Mouse (Mus musculus) cerebellum, adult 9-11 months (tissue): ENCODE results near the gene Auts2.

Source experiments
- DNase-seq: peaks from one replicate; pipeline ENCODE4 v3.0.0; 2022

The Auts2 gene

GRCm38 (mm10) chr5:131538311-131538915, 1004.7 kb downstream of the Auts2 start:
- DNase-seq, result peak; percentile 44

- DNase-seq, result peak; percentile 36
These were observed 1005.3 kb downstream of the Auts2 start for GRCm38 (mm10) chr5:131537831-131538310.

GRCm38 (mm10) chr5:131537155-131537830, 1005.9 kb downstream of the Auts2 start:
- peak; percentile 34 for DNase-seq

- DNase-seq, result no peak
These were observed 1007.4 kb downstream of the Auts2 start for GRCm38 (mm10) chr5:131535752-131536151.

GRCm38 (mm10) chr5:131533815-131534214, 1009.3 kb downstream of the Auts2 start:
- DNase-seq, result peak; percentile 53

- no peak for DNase-seq
These were observed 1011.2 kb downstream of the Auts2 start for GRCm38 (mm10) chr5:131531744-131532552.

GRCm38 (mm10) chr5:131530828-131531227, 1012.3 kb downstream of the Auts2 start:
- DNase-seq, result peak; percentile 47

- no peak for DNase-seq
These were observed 1016.5 kb downstream of the Auts2 start for GRCm38 (mm10) chr5:131526666-131527065.

GRCm38 (mm10) chr5:131524900-131525465, 1018.2 kb downstream of the Auts2 start:
- DNase-seq, result no peak

- DNase-seq, result no peak
These were observed 1023.6 kb downstream of the Auts2 start for GRCm38 (mm10) chr5:131519560-131519959.

- no peak for DNase-seq
These were observed 1025.5 kb downstream of the Auts2 start for GRCm38 (mm10) chr5:131517677-131518076.

- DNase-seq, result peak; percentile 88
These were observed 1027.3 kb downstream of the Auts2 start for GRCm38 (mm10) chr5:131515707-131516407.

- no peak for DNase-seq
These were observed 1029.4 kb downstream of the Auts2 start for GRCm38 (mm10) chr5:131513753-131514152.

- no peak for DNase-seq
These were observed 1030.5 kb downstream of the Auts2 start for GRCm38 (mm10) chr5:131512617-131513016.

- no peak for DNase-seq
These were observed 1032.5 kb downstream of the Auts2 start for GRCm38 (mm10) chr5:131510659-131511058.

- DNase-seq, result no peak
These were observed 1033.8 kb downstream of the Auts2 start for GRCm38 (mm10) chr5:131509315-131509714.

GRCm38 (mm10) chr5:131498865-131499264, 1044.3 kb downstream of the Auts2 start:
- no peak for DNase-seq

GRCm38 (mm10) chr5:131496517-131497216, 1046.5 kb downstream of the Auts2 start:
- no peak for DNase-seq

- DNase-seq, result no peak
These were observed 1048.6 kb downstream of the Auts2 start for GRCm38 (mm10) chr5:131494564-131494963.

GRCm38 (mm10) chr5:131492535-131492934, 1050.6 kb downstream of the Auts2 start:
- no peak for DNase-seq

GRCm38 (mm10) chr5:131491843-131492242, 1051.3 kb downstream of the Auts2 start:
- no peak for DNase-seq

- no peak for DNase-seq
These were observed 1052.3 kb downstream of the Auts2 start for GRCm38 (mm10) chr5:131490811-131491210.
